Mouse (Mus musculus): ENCODE data around the gene Chkb.

DNA sequence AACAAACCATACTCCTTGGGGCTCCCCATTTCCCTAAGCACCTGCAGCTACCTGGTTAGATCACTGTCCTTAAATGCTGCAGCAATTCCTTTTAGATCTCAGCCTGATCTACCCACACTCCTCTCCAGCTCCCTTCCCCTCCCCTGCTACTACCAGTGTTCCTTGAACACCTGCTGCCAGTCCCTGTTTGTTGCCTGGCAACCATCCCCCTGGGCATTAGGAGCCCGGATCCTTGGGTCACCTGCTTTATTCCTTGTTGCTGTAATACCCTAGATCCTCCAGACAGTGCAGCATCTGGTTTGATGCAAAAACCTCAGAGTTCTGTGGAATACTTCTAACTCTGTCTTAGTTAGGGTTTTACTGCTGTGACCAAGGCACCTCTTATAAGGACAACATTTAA lies 35.3 kb upstream of the Chkb start:
- TF ChIP-seq CTCF (IDR thresholded peaks at IDR 0.05; ENCODE audit: low read depth) (no peak), EP300 (IDR thresholded peaks at IDR 0.05; ENCODE audit: low read depth) (no peak)

All from liver, postnatal 0 days (tissue).